Mouse (Mus musculus): ENCODE measurements at regions not wholly inside any gene's neighbourhood (a gene's known extent, or its start where the extent isn't known, plus 50 kb on each side); places are given as distances from the start of the nearest gene placed in this dataset.

DNA sequence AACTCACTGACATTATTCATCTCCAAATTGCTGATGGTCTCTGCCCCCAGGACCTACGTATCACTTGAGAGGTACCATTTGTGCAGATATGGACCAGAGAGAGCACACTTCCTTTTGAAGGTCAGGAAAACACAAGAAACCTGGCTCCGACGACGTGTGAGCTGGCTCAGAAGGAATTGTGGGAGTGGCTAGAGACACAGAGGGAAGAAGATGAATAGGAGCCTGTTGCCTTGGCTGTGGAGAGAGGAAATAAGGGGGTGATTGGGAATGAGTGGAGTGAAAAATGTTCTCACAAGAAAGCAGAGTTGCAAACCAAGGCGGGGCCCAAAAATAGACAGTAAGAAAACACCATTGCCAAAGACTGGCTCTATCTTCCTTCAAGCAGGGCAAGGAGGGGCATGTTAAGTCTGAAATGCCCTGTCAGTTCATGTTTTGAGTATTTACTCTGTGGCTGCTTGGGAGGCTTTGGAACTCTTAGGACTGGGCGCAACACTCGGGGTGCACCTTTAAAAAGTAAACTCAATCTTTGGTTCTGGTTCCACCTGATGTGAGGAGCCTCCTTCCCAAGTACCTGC is 111.6 kb upstream of the Mylip start:
- H3K27me3 ChIP-seq (ENCODE audit: control insufficient read depth in 1 of 2, insufficient read depth in 2 of 2, low read length in 2 of 2): no peaks in the 10 kb centered on the region
- no peaks in the 10 kb centered on the region for H3K36me3 ChIP-seq (ENCODE audit: control insufficient read depth in 1 of 2, insufficient read depth in 2 of 2, low read length in 2 of 2)
- TF ChIP-seq ZKSCAN1 (IDR thresholded peaks at IDR 0.05; ENCODE audit: low read depth, low read length) (no peak), ZMIZ1 (IDR thresholded peaks at IDR 0.05; ENCODE audit: low read depth, low read length) (no peak), CTCF (IDR thresholded peaks at IDR 0.05 in 2 of 3, conservative IDR thresholded peaks at IDR 0.05 in 1 of 3; ENCODE audit: control insufficient read depth in 1 of 3, insufficient read depth in 1 of 3, low read depth in 2 of 3, low read length in 3 of 3, poor library complexity in 1 of 3, severe bottlenecking in 1 of 3) (no peak), EP300 (IDR thresholded peaks at IDR 0.05; ENCODE audit: low read depth in 1 of 2, low read length in 2 of 2) (no peak), NRF1 (IDR thresholded peaks at IDR 0.05; ENCODE audit: insufficient read depth, low read depth, low read length, poor library complexity, severe bottlenecking) (no peak), ZNF384 (IDR thresholded peaks at IDR 0.05; ENCODE audit: low read depth, low read length) (no peak), MAFK (IDR thresholded peaks at IDR 0.05; ENCODE audit: borderline replicate concordance, low read depth, low read length) (no peak), MYB (IDR thresholded peaks at IDR 0.05; ENCODE audit: low read depth, low read length) (no peak), RAD21 (IDR thresholded peaks at IDR 0.05; ENCODE audit: low read depth, low read length) (no peak), ELF1 (IDR thresholded peaks at IDR 0.05; ENCODE audit: low read depth, low read length) (no peak), GABPA (IDR thresholded peaks at IDR 0.05; ENCODE audit: low read depth, low read length) (no peak), HCFC1 (IDR thresholded peaks at IDR 0.05; ENCODE audit: low read depth, low read length) (no peak), USF1 (IDR thresholded peaks at IDR 0.05; ENCODE audit: low read depth, low read length) (no peak), MEF2A (IDR thresholded peaks at IDR 0.05; ENCODE audit: extremely low read depth, insufficient replicate concordance, low read depth, low read length, poor library complexity, severe bottlenecking) (no peak)

DNA sequence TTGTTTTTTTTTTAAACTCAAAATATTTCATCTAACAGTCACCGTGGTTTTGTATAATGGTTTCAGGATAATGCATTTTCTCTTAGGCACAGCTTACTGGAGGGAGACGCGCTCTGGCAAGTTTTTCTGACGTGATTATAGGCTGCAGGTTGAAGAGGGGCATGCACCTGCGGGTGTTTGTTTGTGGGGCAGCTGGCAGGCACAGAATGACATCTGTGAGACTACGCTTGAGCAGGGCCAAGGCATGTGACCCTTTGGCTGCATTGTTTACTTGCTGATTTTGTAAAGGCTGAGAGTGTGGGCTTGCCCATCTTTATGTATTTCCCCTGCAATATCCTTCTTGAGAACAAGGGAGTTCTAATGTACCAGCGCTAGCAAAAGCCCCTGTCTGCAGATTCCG is 108.4 kb upstream of the Mylip start:
- no peak overlapping the region for H3K4me3 ChIP-seq (ENCODE audit: control insufficient read depth in 1 of 2, insufficient read depth in 1 of 2, low read depth in 2 of 2, low read length in 2 of 2)
- H3K79me2 ChIP-seq (ENCODE audit: control insufficient read depth, insufficient read depth, low read length, poor library complexity): no peaks in the 10 kb centered on the region
- no peaks in the 10 kb centered on the region for H3K9me3 ChIP-seq (replicated peaks; ENCODE audit: insufficient read depth, low read length)
- H3K27ac ChIP-seq (ENCODE audit: control insufficient read depth, low read depth, low read length): no peak overlapping the region
- DNase-seq (ENCODE audit: low read depth, low spot score): no peak
- peaks cover 0 to 3% of the 10 kb centered on the region in 2 experiments; a peak in 3 of 4 replicates for H3K27me3 ChIP-seq (ENCODE audit: control insufficient read depth in 1 of 2, insufficient read depth in 2 of 2, low read length in 2 of 2)
- H3K4me1 ChIP-seq (ENCODE audit: control insufficient read depth in 1 of 2, insufficient read depth in 2 of 2, low read length in 2 of 2): no peaks in the 10 kb centered on the region
- H3K36me3 ChIP-seq (ENCODE audit: control insufficient read depth in 1 of 2, insufficient read depth in 2 of 2, low read length in 2 of 2): no peaks in the 10 kb centered on the region
- TF ChIP-seq NRF1 (IDR thresholded peaks at IDR 0.05; ENCODE audit: insufficient read depth, low read depth, low read length, poor library complexity, severe bottlenecking) (no peak), TBP (IDR thresholded peaks at IDR 0.05; ENCODE audit: low read depth, low read length) (no peak), GATA1 (IDR thresholded peaks at IDR 0.05; ENCODE audit: low read depth, low read length) (no peak), SMC3 (IDR thresholded peaks at IDR 0.05; ENCODE audit: low read depth, low read length) (no peak), ZMIZ1 (IDR thresholded peaks at IDR 0.05; ENCODE audit: low read depth, low read length) (no peak), EP300 (IDR thresholded peaks at IDR 0.05; ENCODE audit: low read depth in 1 of 2, low read length in 2 of 2) (no peak), NELFE (IDR thresholded peaks at IDR 0.05; ENCODE audit: low read depth, low read length) (no peak), USF1 (IDR thresholded peaks at IDR 0.05; ENCODE audit: low read depth, low read length) (no peak), UBTF (IDR thresholded peaks at IDR 0.05; ENCODE audit: borderline replicate concordance, insufficient read depth, low read depth, low read length) (no peak), KAT2A (conservative IDR thresholded peaks at IDR 0.05; ENCODE audit: low read depth, low read length) (no peak), SIN3A (IDR thresholded peaks at IDR 0.05; ENCODE audit: low read length) (no peak), E2F4 (IDR thresholded peaks at IDR 0.05; ENCODE audit: borderline replicate concordance, low read depth, low read length) (no peak), CHD1 (IDR thresholded peaks at IDR 0.05; ENCODE audit: low read depth, low read length) (no peak), CTCF (IDR thresholded peaks at IDR 0.05 in 2 of 3, conservative IDR thresholded peaks at IDR 0.05 in 1 of 3; ENCODE audit: control insufficient read depth in 1 of 3, insufficient read depth in 1 of 3, low read depth in 2 of 3, low read length in 3 of 3, poor library complexity in 1 of 3, severe bottlenecking in 1 of 3) (no peak), RCOR1 (IDR thresholded peaks at IDR 0.05; ENCODE audit: low read depth, low read length) (no peak), ZKSCAN1 (IDR thresholded peaks at IDR 0.05; ENCODE audit: low read depth, low read length) (no peak), POLR2AphosphoS5 (IDR thresholded peaks at IDR 0.05; ENCODE audit: borderline replicate concordance, low read depth, low read length) (no peak)
- no peak overlapping the region for H3K9ac ChIP-seq (ENCODE audit: control insufficient read depth, low read depth, low read length, poor library complexity, severe bottlenecking)

More for the DNA sequence above, 111.6 kb upstream of the Mylip start:
- DNase-seq (ENCODE audit: low read depth, low spot score): no peak
- Histone ChIP-seq H3K79me2 (ENCODE audit: control insufficient read depth, insufficient read depth, low read length, poor library complexity) (no peaks in the 10 kb centered on the region), H3K9ac (ENCODE audit: control insufficient read depth, low read depth, low read length, poor library complexity, severe bottlenecking) (no peak overlapping the region), H3K9me3 (replicated peaks; ENCODE audit: insufficient read depth, low read length) (no peaks in the 10 kb centered on the region), H3K27ac (ENCODE audit: control insufficient read depth, low read depth, low read length) (no peak overlapping the region), H3K4me3 (ENCODE audit: control insufficient read depth in 1 of 2, insufficient read depth in 1 of 2, low read depth in 2 of 2, low read length in 2 of 2) (no peak overlapping the region), H3K4me1 (ENCODE audit: control insufficient read depth in 1 of 2, insufficient read depth in 2 of 2, low read length in 2 of 2) (no peaks in the 10 kb centered on the region)
